Mouse (Mus musculus) heart, embryonic 11.5 days (tissue): Measurements from ENCODE around the gene Polm. TPM values are rescaled to one million over a fixed set of nuclear protein-coding genes. Genes with fewer than 3 reads are reported as not detected.

Source experiments
- ATAC-seq: fragments of 200-750 bp; cut with Nextera tagmentation; replicated peaks from 2 replicates; pipeline ENCODE4 v1.8.0; 2017; ENCODE audit warnings: moderate library complexity; ENCODE audit not compliant: insufficient number of reproducible peaks, low FRiP score, low TSS enrichment
- H3K27ac ChIP-seq: fragments of 300-500 bp; sonication (generic); 2 replicates; pipeline ENCODE4 v1.5.1; 2014; ENCODE audit warnings: mild to moderate bottlenecking, low read depth, low read length
- H3K27me3 ChIP-seq: fragments of 300-500 bp; sonication (generic); 2 replicates; pipeline ENCODE4 v1.6.1; 2014; ENCODE audit warnings: mild to moderate bottlenecking, low read length, mixed read lengths; ENCODE audit not compliant: control insufficient read depth, insufficient read depth
- H3K36me3 ChIP-seq: fragments of 300-500 bp; sonication (generic); 2 replicates; pipeline ENCODE4 v1.6.1; 2014; ENCODE audit warnings: mild to moderate bottlenecking, low read length, moderate library complexity, mixed read lengths; ENCODE audit not compliant: control insufficient read depth, insufficient read depth
- H3K4me1 ChIP-seq: fragments of 300-500 bp; sonication (generic); 2 replicates; pipeline ENCODE4 v1.6.1; 2014; ENCODE audit warnings: low read length; ENCODE audit not compliant: control insufficient read depth, insufficient read depth
- H3K4me2 ChIP-seq: fragments of 300-500 bp; sonication (generic); 2 replicates; pipeline ENCODE4 v1.6.1; 2014; ENCODE audit warnings: mild to moderate bottlenecking, moderate library complexity
- H3K4me3 ChIP-seq: fragments of 300-500 bp; sonication (generic); 2 replicates; pipeline ENCODE4 v1.5.1; 2014; ENCODE audit warnings: low read depth, low read length
- H3K9ac ChIP-seq: fragments of 300-500 bp; sonication (generic); 2 replicates; pipeline ENCODE4 v1.6.1; 2014; ENCODE audit warnings: mild to moderate bottlenecking, low read depth, low read length, moderate library complexity
- H3K9me3 ChIP-seq: fragments of 300-500 bp; sonication (generic); replicated peaks from 2 replicates; pipeline ENCODE4 v1.6.1; 2016; ENCODE audit warnings: low read length; ENCODE audit not compliant: control insufficient read depth
- WGBS: fragments of 180-500 bp; shearing (Covaris S2); extraction: QIAGEN DNeasy Blood & Tissue Kit; methylation state at CpG from one replicate; pipeline ENCODE4 v1.1.7; 2014; ENCODE audit not compliant: insufficient replicate concordance; 5-methylcytosine and 5-hydroxymethylcytosine counted together
- polyA plus RNA-seq: library from polyadenylated mRNA; unstranded; fragments of >200 nt; fragmentation: Nextera tagmentation; extraction: Ambion mirVana; gene quantifications from 2 replicates; pipeline ENCODE4 v1.2.1, GENCODE M21; 2014

The Polm gene
- polyA plus RNA-seq, 1 experiment from 2014 or later: 5.7 TPM

- H3K27ac ChIP-seq: no peak overlapping the region
- no peak for ATAC-seq
- no peak overlapping the region for H3K9ac ChIP-seq
- no peak overlapping the region for H3K4me3 ChIP-seq
- no peaks in the 10 kb centered on the region for H3K36me3 ChIP-seq
- no peak overlapping the region for H3K4me2 ChIP-seq
- H3K27me3 ChIP-seq: peaks cover 5% of the 10 kb centered on the region; the same call in 1 of the 2 replicates
- WGBS: 44% methylated on average over 6 of the region's 6 CpGs
- H3K9me3 ChIP-seq: peaks cover 4% of the 10 kb centered on the region
- H3K4me1 ChIP-seq: peaks cover 26% of the 10 kb centered on the region
Observed at GRCm38 (mm10) chr11:5860639-5861038, 22.8 kb upstream of the Polm start.

GRCm38 (mm10) chr11:5859883-5860550 is 22.2 kb upstream of the Polm start:
- no peak overlapping the region for H3K27ac ChIP-seq
- peaks cover 4% of the 10 kb centered on the region for H3K9me3 ChIP-seq
- WGBS: 73% methylated on average over 13 of the region's 13 CpGs
- no peak overlapping the region for H3K4me2 ChIP-seq
- ATAC-seq: no peak
- peaks cover 5% of the 10 kb centered on the region; the same call in 1 of the 2 replicates for H3K27me3 ChIP-seq
- no peaks in the 10 kb centered on the region for H3K36me3 ChIP-seq
- no peak overlapping the region for H3K4me3 ChIP-seq
- H3K9ac ChIP-seq: no peak overlapping the region
- peaks cover 26% of the 10 kb centered on the region for H3K4me1 ChIP-seq

- Histone ChIP-seq H3K9ac (no peak overlapping the region), H3K4me1 (peaks cover 26% of the 10 kb centered on the region), H3K9me3 (peaks cover 4% of the 10 kb centered on the region), H3K36me3 (no peaks in the 10 kb centered on the region), H3K4me2 (no peak overlapping the region), H3K27me3 (peaks cover 5% of the 10 kb centered on the region; the same call in 1 of the 2 replicates), H3K27ac (no peak overlapping the region), H3K4me3 (no peak overlapping the region)
- no peak for ATAC-seq
- WGBS: 77% methylated on average over 1 of the region's 1 CpGs
Observed at GRCm38 (mm10) chr11:5858723-5859122, 20.9 kb upstream of the Polm start.

GRCm38 (mm10) chr11:5856479-5857130 is 18.8 kb upstream of the Polm start:
- ATAC-seq: no peak
- H3K27me3 ChIP-seq: peaks cover 5% of the 10 kb centered on the region; the same call in 1 of the 2 replicates
- H3K9ac ChIP-seq: no peak overlapping the region
- 66% methylated on average over 8 of the region's 8 CpGs for WGBS
- no peaks in the 10 kb centered on the region for H3K36me3 ChIP-seq
- no peak overlapping the region for H3K27ac ChIP-seq
- no peak overlapping the region for H3K4me3 ChIP-seq
- H3K9me3 ChIP-seq: peaks cover 4% of the 10 kb centered on the region
- H3K4me2 ChIP-seq: no peak overlapping the region
- H3K4me1 ChIP-seq: peaks cover 26% of the 10 kb centered on the region

GRCm38 (mm10) chr11:5855902-5856301 is 18.1 kb upstream of the Polm start:
- 36% methylated on average over 7 of the region's 7 CpGs for WGBS
- no peak for ATAC-seq
- no peak overlapping the region for H3K4me2 ChIP-seq
- no peak overlapping the region for H3K27ac ChIP-seq
- H3K9me3 ChIP-seq: peaks cover 4% of the 10 kb centered on the region
- no peak overlapping the region for H3K4me3 ChIP-seq
- H3K9ac ChIP-seq: peak overlapping the region; percentile 43; the same call in 1 of the 2 replicates
- no peaks in the 10 kb centered on the region for H3K36me3 ChIP-seq
- H3K4me1 ChIP-seq: peaks cover 25% of the 10 kb centered on the region
- peaks cover 2% of the 10 kb centered on the region; the same call in 1 of the 2 replicates for H3K27me3 ChIP-seq

GRCm38 (mm10) chr11:5855481-5855880 is 17.7 kb upstream of the Polm start:
- H3K9me3 ChIP-seq: peaks cover 4% of the 10 kb centered on the region
- no peak overlapping the region for H3K4me3 ChIP-seq
- no peaks in the 10 kb centered on the region for H3K36me3 ChIP-seq
- peaks cover 25% of the 10 kb centered on the region for H3K4me1 ChIP-seq
- no peak overlapping the region for H3K9ac ChIP-seq
- H3K4me2 ChIP-seq: no peak overlapping the region
- H3K27ac ChIP-seq: no peak overlapping the region
- ATAC-seq: no peak
- 0 out of 2 replicates have a peak, but pooled peaks cover 2% of the 10 kb centered on the region for H3K27me3 ChIP-seq

GRCm38 (mm10) chr11:5852314-5852713 is 14.5 kb upstream of the Polm start:
- no peaks in the 10 kb centered on the region for H3K36me3 ChIP-seq
- no peak overlapping the region for H3K4me3 ChIP-seq
- WGBS: 17% methylated on average over 1 of the region's 1 CpGs
- no peaks in the 10 kb centered on the region for H3K27me3 ChIP-seq
- H3K4me2 ChIP-seq: no peak overlapping the region
- no peak overlapping the region for H3K9ac ChIP-seq
- no peak for ATAC-seq
- peaks cover 25% of the 10 kb centered on the region for H3K4me1 ChIP-seq
- no peak overlapping the region for H3K27ac ChIP-seq
- no peaks in the 10 kb centered on the region for H3K9me3 ChIP-seq

- H3K36me3 ChIP-seq: no peaks in the 10 kb centered on the region
- no peak overlapping the region for H3K4me2 ChIP-seq
- ATAC-seq: no peak
- H3K4me1 ChIP-seq: peaks cover 22% of the 10 kb centered on the region
- H3K27me3 ChIP-seq: no peaks in the 10 kb centered on the region
- H3K9ac ChIP-seq: no peak overlapping the region
- H3K27ac ChIP-seq: peak overlapping the region; percentile 35; the same call in 1 of the 2 replicates
- H3K4me3 ChIP-seq: no peak overlapping the region
- no peaks in the 10 kb centered on the region for H3K9me3 ChIP-seq
- WGBS: 57% methylated on average over 4 of the region's 4 CpGs
Observed at GRCm38 (mm10) chr11:5851021-5851736, 13.4 kb upstream of the Polm start.
